Mouse (Mus musculus) limb, embryonic 12.5 days (tissue): ENCODE data around the gene Odf4. TPM values are rescaled to one million over a fixed set of nuclear protein-coding genes. Genes with fewer than 3 reads are reported as not detected.

Source experiments
- polyA plus RNA-seq: library from polyadenylated mRNA; unstranded; fragments of >200 nt; fragmentation: Nextera tagmentation; extraction: Ambion mirVana; gene quantifications from 2 replicates; pipeline ENCODE4 v1.2.1, GENCODE M21; 2016

Odf4 gene
- polyA plus RNA-seq, 1 experiment from 2014 or later, result not detected

Other genes with a start within 250 kb of the Odf4 start
- gene Myh10, start 235.5 kb downstream of the Odf4 start, polyA plus RNA-seq, result 175 and 189 TPM in 2 replicates
- gene Ndel1, start 55.2 kb downstream of the Odf4 start, polyA plus RNA-seq, result 69.5 and 74.7 TPM in 2 replicates
- 0.05 TPM in 1 of 2 replicates, not detected in the other for gene Rnf222, start 38.5 kb downstream of the Odf4 start, polyA plus RNA-seq
- 1,086 and 1,101 TPM in 2 replicates for gene Rpl26, start 25.5 kb downstream of the Odf4 start, polyA plus RNA-seq
- 6.1 and 7.0 TPM in 2 replicates for gene Arhgef15, start 30.4 kb upstream of the Odf4 start, polyA plus RNA-seq
- 2.3 and 2.6 TPM in 2 replicates for gene Slc25a35, start 41.0 kb upstream of the Odf4 start, polyA plus RNA-seq
- gene Rangrf, start 48.1 kb upstream of the Odf4 start, polyA plus RNA-seq, result 64.6 and 69.6 TPM in 2 replicates
- 45.7 and 48.5 TPM in 2 replicates for gene Pfas, start 81.4 kb upstream of the Odf4 start, polyA plus RNA-seq
- gene Ctc1, start 88.8 kb upstream of the Odf4 start, polyA plus RNA-seq, result 70.5 and 73.8 TPM in 2 replicates
- 169 and 171 TPM in 2 replicates for gene Aurkb, start 118.6 kb upstream of the Odf4 start, polyA plus RNA-seq
- gene Borcs6, start 132.6 kb upstream of the Odf4 start, polyA plus RNA-seq, result 9.2 and 10.0 TPM in 2 replicates
- gene Tmem107, start 143.7 kb upstream of the Odf4 start, polyA plus RNA-seq, result 39.5 and 41.0 TPM in 2 replicates
- gene Vamp2, start 161.4 kb upstream of the Odf4 start, polyA plus RNA-seq, result 68.0 and 79.5 TPM in 2 replicates
- gene Per1, start 168.1 kb upstream of the Odf4 start, polyA plus RNA-seq, result 7.2 and 10.4 TPM in 2 replicates
- gene Hes7, start 193.3 kb upstream of the Odf4 start, polyA plus RNA-seq, result 0.56 and 0.74 TPM in 2 replicates
- 0.22 and 0.76 TPM in 2 replicates for gene 9130213A22Rik, start 195.5 kb upstream of the Odf4 start, polyA plus RNA-seq
- 0.58 and 0.77 TPM in 2 replicates for gene Aloxe3, start 198.8 kb upstream of the Odf4 start, polyA plus RNA-seq
- 0.08 TPM in 1 of 2 replicates, not detected in the other for gene Alox12b, start 229.9 kb upstream of the Odf4 start, polyA plus RNA-seq